22 mouse cellular contexts compared by ENCODE assay signal in the genomic region with DNA sequence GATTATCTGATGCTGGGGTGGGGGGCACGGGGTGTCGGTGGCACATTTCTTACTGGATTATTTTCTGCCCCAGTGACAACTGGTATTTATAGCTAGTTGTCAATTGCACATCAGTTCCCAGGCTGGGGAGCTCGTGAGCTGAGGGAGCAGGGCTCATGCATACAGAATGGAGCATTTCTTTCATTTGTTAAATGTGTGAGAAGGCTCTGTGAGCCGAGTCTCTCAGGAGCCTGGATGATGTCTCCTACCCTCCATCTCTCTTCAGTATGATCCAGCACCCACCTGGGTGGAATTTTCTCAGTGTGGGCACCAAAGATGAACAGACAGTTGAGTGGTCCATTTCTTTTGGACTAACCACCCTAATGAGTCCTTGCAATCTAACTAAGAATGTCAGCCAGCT. TPM values are rescaled to one million over a fixed set of nuclear protein-coding genes. Genes with fewer than 3 reads are reported as not detected.
DNase-seq lines count a peak whose midpoint lies in the region; ATAC-seq and TF ChIP-seq lines count a peak whose summit lies in the region.
"Had no signal": no experiment of that assay in that cellular context is flagged by ENCODE, and none has a peak within 500 bp of the region (broad histone marks: within the 10 kb centered on the region; RNA-seq: fewer than 3 reads in every experiment).

No protein-coding gene starts in this region.

- peak; percentile 27 for DNase-seq in forebrain, postnatal 0 days
- no peak for DNase-seq in layer of hippocampus, adult 2 months (ENCODE audit: low spot score in 2 of 2)
- no peak for DNase-seq in layer of hippocampus, adult 8-10 months (ENCODE audit: low spot score in 2 of 2)
- DNase-seq in brain, adult 2 months (ENCODE audit: low read depth, low spot score), result peak; percentile 25
- DNase-seq in left cerebral cortex, postnatal 4 days, result no peak
- no peak for DNase-seq in cerebellum, adult 9-10 months
- DNase-seq: adrenal gland, postnatal 14 days; cerebellum, adult 9-11 months; gastrocnemius, adult 2 months; heart, postnatal 4 days; kidney, adult 9 months; kidney, postnatal 4 days; liver, postnatal 0 days; right cerebral cortex, postnatal 25 days had no signal

- no peaks in the 10 kb centered on the region; the same call in 1 of the 2 replicates for H3K4me1 ChIP-seq in forebrain, postnatal 0 days (ENCODE audit: insufficient read depth)
- 0 out of 2 replicates have a peak, but pooled peaks cover 6% of the 10 kb centered on the region for H3K4me1 ChIP-seq in forebrain, embryonic 13.5 days
- H3K4me1 ChIP-seq in hindbrain, embryonic 16.5 days (ENCODE audit: control insufficient read depth, insufficient read depth, low read depth, low read length), result peaks cover 3% of the 10 kb centered on the region; the same call in 1 of the 2 replicates
- H3K4me1 ChIP-seq: forebrain, embryonic 10.5 days; intestine, embryonic 15.5 days had no signal

- H3K27ac ChIP-seq in forebrain, postnatal 0 days (ENCODE audit: low read depth, low read length), result 0 out of 2 replicates have a peak overlapping the region, but pooled peaks have one; percentile 15
- H3K27ac ChIP-seq in forebrain, embryonic 13.5 days, result no peak overlapping the region
- peak overlapping the region; percentile 46; the same call in 1 of the 2 replicates for H3K27ac ChIP-seq in layer of hippocampus, adult 2 months
- peak overlapping the region; percentile 49 for H3K27ac ChIP-seq in hindbrain, embryonic 16.5 days (ENCODE audit: low read depth, low read length)
- H3K27ac ChIP-seq: forebrain, embryonic 10.5 days; gastrocnemius, adult 2 months; intestine, embryonic 15.5 days; left cerebral cortex, adult 2 months; limb, embryonic 12.5 days had no signal

- no peak overlapping the region for H3K9ac ChIP-seq in forebrain, postnatal 0 days
- no peak overlapping the region for H3K9ac ChIP-seq in forebrain, embryonic 13.5 days
- no peak overlapping the region for H3K9ac ChIP-seq in hindbrain, embryonic 16.5 days (ENCODE audit: low read depth, low read length)
- H3K9ac ChIP-seq: intestine, embryonic 15.5 days; limb, embryonic 12.5 days; liver, postnatal 0 days had no signal

- 0 out of 2 replicates have a peak, but pooled peaks have one; percentile 10 for TF ChIP-seq CTCF in forebrain, postnatal 0 days (IDR thresholded peaks at IDR 0.05; ENCODE audit: low read depth)
- TF ChIP-seq CTCF in layer of hippocampus, adult 2 months (conservative IDR thresholded peaks at IDR 0.05), result no peak

- intact Hi-C loops in left cerebral cortex, postnatal 4 days (cut with DNase I), result no loop called here

- no peaks in the 10 kb centered on the region for H3K9me3 ChIP-seq in forebrain, postnatal 0 days (ENCODE audit: low read length)
- H3K9me3 ChIP-seq in forebrain, embryonic 13.5 days (replicated peaks), result peaks cover 4% of the 10 kb centered on the region; the same call in 1 of the 2 replicates
- no peaks in the 10 kb centered on the region for H3K9me3 ChIP-seq in hindbrain, embryonic 16.5 days (ENCODE audit: control insufficient read depth, low read length)

- 50% methylated on average over 4 of the region's 4 CpGs for WGBS in forebrain, postnatal 0 days
- WGBS in forebrain, embryonic 13.5 days, result 61% methylated on average over 4 of the region's 4 CpGs
- WGBS in hindbrain, embryonic 16.5 days, result 40% methylated on average over 4 of the region's 4 CpGs

- no peaks in the 10 kb centered on the region for H3K27me3 ChIP-seq in forebrain, postnatal 0 days (ENCODE audit: insufficient read depth, low read length)
- H3K27me3 ChIP-seq in forebrain, embryonic 13.5 days, result no peaks in the 10 kb centered on the region
- H3K27me3 ChIP-seq in hindbrain, embryonic 16.5 days (replicated peaks; ENCODE audit: control insufficient read depth, insufficient read depth, low read length), result no peaks in the 10 kb centered on the region
- H3K27me3 ChIP-seq: intestine, embryonic 15.5 days had no signal

- peak; percentile 80 for ATAC-seq in forebrain, postnatal 0 days
- ATAC-seq in forebrain, embryonic 13.5 days, result no peak
- peak; percentile 57 for ATAC-seq in hindbrain, embryonic 16.5 days
- ATAC-seq: intestine, embryonic 15.5 days; liver, postnatal 0 days; lung, postnatal 0 days had no signal

- H3K36me3 ChIP-seq in forebrain, postnatal 0 days (ENCODE audit: insufficient read depth), result no peaks in the 10 kb centered on the region
- no peaks in the 10 kb centered on the region for H3K36me3 ChIP-seq in forebrain, embryonic 13.5 days (ENCODE audit: poor library complexity, severe bottlenecking)
- no peaks in the 10 kb centered on the region for H3K36me3 ChIP-seq in hindbrain, embryonic 16.5 days (ENCODE audit: control insufficient read depth, insufficient read depth, low read length)
- H3K36me3 ChIP-seq: forebrain, embryonic 10.5 days; intestine, embryonic 15.5 days; limb, embryonic 12.5 days had no signal

- no peak overlapping the region for H3K4me2 ChIP-seq in forebrain, postnatal 0 days (ENCODE audit: low read depth)
- no peak overlapping the region for H3K4me2 ChIP-seq in forebrain, embryonic 13.5 days
- H3K4me2 ChIP-seq in hindbrain, embryonic 16.5 days (ENCODE audit: low read length), result no peak overlapping the region
- H3K4me2 ChIP-seq: intestine, embryonic 15.5 days; limb, embryonic 12.5 days; liver, embryonic 11.5 days had no signal

- no peak overlapping the region for H3K4me3 ChIP-seq in forebrain, postnatal 0 days (ENCODE audit: low read depth, low read length)
- no peak overlapping the region for H3K4me3 ChIP-seq in forebrain, embryonic 13.5 days
- H3K4me3 ChIP-seq in layer of hippocampus, adult 2 months, result no peak overlapping the region
- no peak overlapping the region for H3K4me3 ChIP-seq in hindbrain, embryonic 16.5 days (ENCODE audit: low read length)
- H3K4me3 ChIP-seq: forebrain, embryonic 10.5 days; gastrocnemius, adult 2 months; intestine, embryonic 15.5 days; left cerebral cortex, adult 2 months; limb, embryonic 12.5 days had no signal

RNA-seq across cellular contexts. Expression of gene Echdc3, which starts 25.9 kb away (rescaled TPM):
- total RNA-seq in forebrain, postnatal 0 days (2014; rRNA removed), result 1.5 TPM in 2 replicates
- polyA plus RNA-seq in forebrain, postnatal 0 days (2015; fragmentation: Nextera tagmentation; extraction: Ambion mirVana), result 0.96 and 1.5 TPM in 2 replicates
- polyA plus RNA-seq in forebrain, embryonic 13.5 days (2015; fragmentation: Nextera tagmentation; extraction: Ambion mirVana), result 1.2 and 1.6 TPM in 2 replicates
- total RNA-seq in layer of hippocampus, adult 2 months (2021), result under 1 TPM; 0.69 to 0.72 TPM
- 1 to 10 TPM in 2 of 4 experiments, under 1 TPM in 2; 0.23 to 1.5 (median 0.90) TPM for total RNA-seq in layer of hippocampus, adult 8-10 months (2022)
- polyA plus RNA-seq in hindbrain, embryonic 16.5 days (2015; fragmentation: Nextera tagmentation; extraction: Ambion mirVana), result 1.9 TPM in 2 replicates
- under 1 TPM; 0.60 to 0.68 TPM for total RNA-seq in left cerebral cortex, postnatal 4 days (2021)

RNA-seq across cellular contexts. Expression of gene Proser2, which starts 56.9 kb away (rescaled TPM):
- 2.8 and 3.2 TPM in 2 replicates for total RNA-seq in forebrain, postnatal 0 days (2014; rRNA removed)
- polyA plus RNA-seq in forebrain, postnatal 0 days (2015; fragmentation: Nextera tagmentation; extraction: Ambion mirVana), result 4.6 and 5.1 TPM in 2 replicates
- polyA plus RNA-seq in forebrain, embryonic 13.5 days (2015; fragmentation: Nextera tagmentation; extraction: Ambion mirVana), result 1.9 and 2.4 TPM in 2 replicates
- total RNA-seq in layer of hippocampus, adult 2 months (2021), result 1 to 10 TPM; 2.0 to 2.1 TPM
- 1 to 10 TPM; 1.5 to 2.4 (median 1.9) TPM for total RNA-seq in layer of hippocampus, adult 8-10 months (2022)
- 10.5 and 10.6 TPM in 2 replicates for polyA plus RNA-seq in hindbrain, embryonic 16.5 days (2015; fragmentation: Nextera tagmentation; extraction: Ambion mirVana)
- total RNA-seq in left cerebral cortex, postnatal 4 days (2021), result 1 to 10 TPM; 2.3 to 3.4 TPM

Comparison
In these comparisons a context has a peak if more than half of its experiments do, and no peak if none do; other contexts are left out.
1. DNase-seq: peak in forebrain, postnatal 0 days (single experiment) and brain, adult 2 months (single experiment); none in layer of hippocampus, adult 2 months (0 of 2), layer of hippocampus, adult 8-10 months (0 of 2), left cerebral cortex, postnatal 4 days (single experiment) and cerebellum, adult 9-10 months (single experiment).